Mouse (Mus musculus): Measurements from ENCODE around the gene Prkra. TPM values are rescaled to one million over a fixed set of nuclear protein-coding genes. Genes with fewer than 3 reads are reported as not detected.

Prkra gene
- total RNA-seq (2014; fragmentation: Nextera tagmentation): 18.6 and 24.2 TPM in 2 replicates
- total RNA-seq (2017): 21.3 and 23.1 TPM in 2 replicates
- polyA plus RNA-seq (2012): 7.4 and 9.6 TPM in 2 replicates

DNA sequence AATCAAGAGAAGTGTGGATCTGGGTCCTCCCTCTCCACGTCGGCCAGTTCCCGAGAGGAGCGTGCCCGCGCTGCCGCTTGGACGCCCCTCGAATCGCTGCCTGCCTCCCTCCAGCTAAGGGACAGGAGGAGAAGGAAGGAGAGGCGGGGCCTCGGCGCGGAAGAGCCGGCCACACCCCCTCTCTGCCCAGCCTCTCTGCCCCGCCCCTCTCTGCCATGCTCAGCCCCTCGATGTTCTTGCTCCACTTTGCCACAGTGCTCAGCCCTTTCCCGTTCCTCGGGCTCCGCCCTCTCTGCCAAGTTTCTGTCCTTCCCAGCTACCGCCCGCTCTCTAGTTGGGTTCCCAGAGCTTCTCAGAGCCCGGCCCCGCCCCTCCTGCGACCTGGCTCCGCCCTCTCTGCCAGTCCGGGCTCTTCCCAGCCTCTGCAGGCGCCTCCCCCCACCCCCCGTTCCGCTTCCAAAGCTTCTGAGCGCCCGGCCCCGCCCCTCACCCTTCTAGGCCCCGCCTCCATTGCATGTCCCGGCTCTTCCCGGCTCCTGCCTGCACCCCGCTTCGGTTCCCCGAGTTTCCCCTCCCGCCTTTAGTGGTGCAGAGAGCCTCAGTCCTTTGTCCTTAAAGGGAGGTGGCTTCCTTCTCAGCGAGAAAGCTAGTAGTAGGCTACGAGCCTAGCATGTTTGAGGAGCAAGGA, at the start of gene Prkra, which contains the start of gene Pjvk:
Prkra (minus strand) TSS at position 133 of the 688 bp plus-strand sequence.
Pjvk (plus strand) TSS at position 594 of the 688 bp plus-strand sequence.
- H3K27me3 ChIP-seq (ENCODE audit: insufficient read depth, low read length): no peaks in the 10 kb centered on the region

DNA sequence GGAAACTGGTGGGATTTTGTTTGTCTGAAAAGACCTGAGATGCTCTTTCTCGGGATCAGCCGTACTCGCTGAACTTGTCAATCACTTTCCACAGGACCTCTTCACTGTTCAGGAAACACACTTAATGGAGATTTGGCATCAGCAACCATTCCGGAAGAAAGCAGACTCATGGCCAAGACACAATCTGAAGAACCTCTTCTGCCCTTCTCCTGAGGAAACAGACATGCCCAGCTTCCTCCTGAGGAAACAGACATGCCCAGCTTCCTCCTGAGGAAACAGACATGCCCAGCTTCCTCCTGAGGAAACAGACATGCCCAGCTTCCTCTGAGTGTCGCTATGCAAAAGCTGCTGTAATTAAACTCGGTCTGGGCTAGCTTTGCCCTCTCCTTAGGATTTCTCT, 47.5 kb upstream of the Prkra start:
- ATAC-seq (ENCODE audit: extremely low read depth, insufficient number of reproducible peaks, low FRiP score, poor library complexity, severe bottlenecking): no peak
- Histone ChIP-seq H3K4me1 (ENCODE audit: insufficient read depth, low read depth, low read length) (no peaks in the 10 kb centered on the region), H3K36me3 (replicated peaks) (peaks cover 89% of the 10 kb centered on the region), H3K9me3 (replicated peaks) (no peaks in the 10 kb centered on the region), H3K27me3 (ENCODE audit: insufficient read depth, low read length) (no peaks in the 10 kb centered on the region), H3K4me3 (ENCODE audit: low read depth, low read length) (no peak overlapping the region)
- DNase-seq (ENCODE audit: low spot score): no peak
- TF ChIP-seq GATA1 (IDR thresholded peaks at IDR 0.05; ENCODE audit: borderline replicate concordance, low read length) (no peak), GATA2 (IDR thresholded peaks at IDR 0.05; ENCODE audit: borderline replicate concordance, low read depth, low read length) (no peak), POLR2AphosphoS5 (IDR thresholded peaks at IDR 0.05; ENCODE audit: insufficient replicate concordance, low read depth, low read length) (no peak), TAL1 (conservative IDR thresholded peaks at IDR 0.05; ENCODE audit: low read depth, low read length) (no peak), CTCF (IDR thresholded peaks at IDR 0.05; ENCODE audit: low read depth, low read length) (no peak)

More for the DNA sequence above, at the start of gene Prkra, which contains the start of gene Pjvk:
- Histone ChIP-seq H3K4me3 (ENCODE audit: low read depth, low read length) (peak within 1 kb of the TSS; percentile 91), H3K4me1 (ENCODE audit: insufficient read depth, low read depth, low read length) (peaks cover 33% of the 10 kb centered on the region), H3K9me3 (replicated peaks) (no peaks in the 10 kb centered on the region; the same call in 1 of the 2 replicates), H3K36me3 (replicated peaks) (no peaks in the 10 kb centered on the region)
- ATAC-seq (ENCODE audit: extremely low read depth, insufficient number of reproducible peaks, low FRiP score, poor library complexity, severe bottlenecking) (peak; percentile 98), DNase-seq (ENCODE audit: low spot score) (peak; percentile 86)
- TF ChIP-seq TAL1 (conservative IDR thresholded peaks at IDR 0.05; ENCODE audit: low read depth, low read length): no peak
- no peak for TF ChIP-seq CTCF (IDR thresholded peaks at IDR 0.05; ENCODE audit: low read depth, low read length)
- TF ChIP-seq POLR2AphosphoS5 (IDR thresholded peaks at IDR 0.05; ENCODE audit: insufficient replicate concordance, low read depth, low read length): no peak
- TF ChIP-seq GATA2 (IDR thresholded peaks at IDR 0.05; ENCODE audit: borderline replicate concordance, low read depth, low read length): no peak
- TF ChIP-seq GATA1 (IDR thresholded peaks at IDR 0.05; ENCODE audit: borderline replicate concordance, low read length): no peak

DNA sequence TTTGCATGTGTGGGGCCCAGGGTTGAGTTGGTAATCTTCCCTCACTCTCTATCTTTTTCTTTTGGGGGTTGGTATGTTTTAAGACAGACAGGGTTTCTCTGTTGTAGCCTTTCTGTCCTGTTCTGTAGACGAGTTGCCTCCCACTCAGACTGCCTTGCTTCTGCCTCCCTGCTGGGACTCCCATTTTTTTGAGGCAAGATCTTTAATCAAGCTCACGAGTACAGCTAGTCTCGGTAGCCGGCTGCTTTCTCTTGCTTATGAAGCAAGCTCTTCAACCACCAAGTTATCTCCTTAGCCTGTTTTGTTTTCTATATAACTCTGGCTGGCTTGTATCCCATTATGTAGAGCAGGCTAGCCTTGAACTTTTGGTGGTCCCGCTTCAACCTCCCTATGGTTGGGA, 46.0 kb upstream of the Prkra start:
- no peaks in the 10 kb centered on the region for H3K27me3 ChIP-seq (ENCODE audit: insufficient read depth, low read length)
- no peak overlapping the region for H3K4me3 ChIP-seq (ENCODE audit: low read depth, low read length)
- no peaks in the 10 kb centered on the region for H3K4me1 ChIP-seq (ENCODE audit: insufficient read depth, low read depth, low read length)
- no peaks in the 10 kb centered on the region for H3K9me3 ChIP-seq (replicated peaks)
- peaks cover 85% of the 10 kb centered on the region for H3K36me3 ChIP-seq (replicated peaks)
- DNase-seq (ENCODE audit: low spot score) (no peak), ATAC-seq (ENCODE audit: extremely low read depth, insufficient number of reproducible peaks, low FRiP score, poor library complexity, severe bottlenecking) (no peak)
- no peak for TF ChIP-seq GATA2 (IDR thresholded peaks at IDR 0.05; ENCODE audit: borderline replicate concordance, low read depth, low read length)
- TF ChIP-seq GATA1 (IDR thresholded peaks at IDR 0.05; ENCODE audit: borderline replicate concordance, low read length): no peak
- TF ChIP-seq POLR2AphosphoS5 (IDR thresholded peaks at IDR 0.05; ENCODE audit: insufficient replicate concordance, low read depth, low read length): no peak
- no peak for TF ChIP-seq CTCF (IDR thresholded peaks at IDR 0.05; ENCODE audit: low read depth, low read length)
- no peak for TF ChIP-seq TAL1 (conservative IDR thresholded peaks at IDR 0.05; ENCODE audit: low read depth, low read length)

DNA sequence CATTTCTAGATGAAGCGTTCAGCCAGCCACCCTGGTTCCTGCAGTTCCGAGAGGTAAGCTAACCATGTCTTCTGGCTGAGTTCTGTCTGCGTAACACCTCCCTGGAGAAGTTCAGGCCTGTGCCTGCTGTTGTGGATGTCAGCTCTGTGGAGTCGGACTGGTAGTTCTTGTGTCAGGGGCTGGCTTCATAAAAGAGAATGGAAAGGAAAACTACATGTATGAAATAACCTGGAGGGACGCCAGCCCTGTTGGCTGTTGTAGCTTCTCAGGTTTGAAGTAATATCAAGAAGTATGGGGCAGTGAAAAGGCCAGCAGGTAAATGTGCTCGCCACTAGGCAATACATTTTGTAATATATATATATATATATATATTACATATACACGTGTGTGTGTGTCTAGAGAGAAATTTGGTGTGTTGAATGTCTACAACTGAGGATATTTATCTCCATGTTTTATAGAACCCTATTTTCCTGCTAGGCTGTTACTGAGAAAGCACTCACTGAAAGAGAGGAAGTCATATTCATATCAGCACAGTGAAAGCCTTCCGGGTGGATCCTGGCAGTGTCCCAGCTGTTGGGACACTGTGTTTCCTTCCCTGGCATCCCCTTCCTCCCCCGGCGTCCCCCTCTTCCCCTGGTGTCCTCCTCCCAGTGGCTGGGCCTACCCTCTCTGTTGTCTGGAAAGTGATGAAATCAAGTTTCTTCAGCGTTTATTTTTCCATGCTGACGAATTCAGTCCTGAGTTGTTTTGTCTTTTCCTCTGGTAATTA, 42.8 kb upstream of the Prkra start:
- no peaks in the 10 kb centered on the region for H3K4me1 ChIP-seq (ENCODE audit: insufficient read depth, low read depth, low read length)
- DNase-seq (ENCODE audit: low spot score) (no peak), ATAC-seq (ENCODE audit: extremely low read depth, insufficient number of reproducible peaks, low FRiP score, poor library complexity, severe bottlenecking) (no peak)
- no peak overlapping the region for H3K4me3 ChIP-seq (ENCODE audit: low read depth, low read length)
- TF ChIP-seq CTCF (IDR thresholded peaks at IDR 0.05; ENCODE audit: low read depth, low read length) (no peak), POLR2AphosphoS5 (IDR thresholded peaks at IDR 0.05; ENCODE audit: insufficient replicate concordance, low read depth, low read length) (no peak), TAL1 (conservative IDR thresholded peaks at IDR 0.05; ENCODE audit: low read depth, low read length) (no peak), GATA1 (IDR thresholded peaks at IDR 0.05; ENCODE audit: borderline replicate concordance, low read length) (no peak), GATA2 (IDR thresholded peaks at IDR 0.05; ENCODE audit: borderline replicate concordance, low read depth, low read length) (no peak)
- peaks cover 96% of the 10 kb centered on the region for H3K36me3 ChIP-seq (replicated peaks)
- no peaks in the 10 kb centered on the region for H3K9me3 ChIP-seq (replicated peaks)
- no peaks in the 10 kb centered on the region for H3K27me3 ChIP-seq (ENCODE audit: insufficient read depth, low read length)

DNA sequence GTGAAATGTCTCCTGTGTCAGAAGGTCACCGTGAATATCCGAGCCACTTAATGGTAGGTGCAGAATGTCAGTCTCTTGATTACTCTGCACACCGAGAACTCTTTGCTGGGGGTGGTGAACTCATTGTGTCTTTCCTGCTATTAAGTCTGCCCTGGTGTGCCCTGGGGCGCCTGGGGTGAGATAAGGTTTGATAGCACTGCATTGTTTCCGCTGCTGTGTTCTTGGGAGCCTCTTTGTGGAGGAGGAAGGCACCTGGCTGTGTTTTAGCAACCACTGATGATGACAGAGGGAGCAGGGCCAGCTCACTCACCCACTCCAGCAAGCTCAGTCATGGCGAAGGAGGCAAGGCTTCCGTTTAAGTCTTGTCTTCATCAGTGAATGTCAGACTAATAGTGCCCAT, 40.3 kb upstream of the Prkra start:
- H3K4me3 ChIP-seq (ENCODE audit: low read depth, low read length): no peak overlapping the region
- no peaks in the 10 kb centered on the region for H3K9me3 ChIP-seq (replicated peaks)
- H3K36me3 ChIP-seq (replicated peaks): peaks cover 93% of the 10 kb centered on the region
- no peaks in the 10 kb centered on the region for H3K4me1 ChIP-seq (ENCODE audit: insufficient read depth, low read depth, low read length)
- ATAC-seq (ENCODE audit: extremely low read depth, insufficient number of reproducible peaks, low FRiP score, poor library complexity, severe bottlenecking): no peak
- no peaks in the 10 kb centered on the region for H3K27me3 ChIP-seq (ENCODE audit: insufficient read depth, low read length)
- no peak for DNase-seq (ENCODE audit: low spot score)
- no peak for TF ChIP-seq GATA1 (IDR thresholded peaks at IDR 0.05; ENCODE audit: borderline replicate concordance, low read length)
- TF ChIP-seq TAL1 (conservative IDR thresholded peaks at IDR 0.05; ENCODE audit: low read depth, low read length): no peak
- TF ChIP-seq POLR2AphosphoS5 (IDR thresholded peaks at IDR 0.05; ENCODE audit: insufficient replicate concordance, low read depth, low read length): no peak
- TF ChIP-seq GATA2 (IDR thresholded peaks at IDR 0.05; ENCODE audit: borderline replicate concordance, low read depth, low read length): no peak
- TF ChIP-seq CTCF (IDR thresholded peaks at IDR 0.05; ENCODE audit: low read depth, low read length): no peak

DNA sequence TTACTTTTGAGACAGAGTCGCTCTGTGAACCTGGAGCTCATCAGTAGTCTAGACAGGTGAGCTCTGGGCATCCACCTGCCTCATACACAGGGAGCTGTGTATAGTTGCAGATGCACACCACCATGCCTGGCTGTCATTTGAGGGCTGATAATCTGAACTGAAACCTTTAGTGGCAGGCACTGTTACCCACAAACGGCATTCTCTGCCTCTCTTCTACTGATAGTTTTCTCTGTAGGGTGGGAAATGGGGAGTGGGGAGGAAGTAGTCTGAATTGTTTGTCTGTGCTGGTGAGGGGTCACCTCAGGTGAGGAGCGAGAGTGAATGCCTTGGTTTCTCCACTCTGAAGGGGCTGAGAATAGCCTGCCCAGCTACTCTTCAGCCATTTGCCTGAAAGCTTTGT, 39.8 kb upstream of the Prkra start:
- Histone ChIP-seq H3K27me3 (ENCODE audit: insufficient read depth, low read length) (no peaks in the 10 kb centered on the region), H3K4me1 (ENCODE audit: insufficient read depth, low read depth, low read length) (no peaks in the 10 kb centered on the region), H3K36me3 (replicated peaks) (peaks cover 93% of the 10 kb centered on the region), H3K4me3 (ENCODE audit: low read depth, low read length) (no peak overlapping the region), H3K9me3 (replicated peaks) (no peaks in the 10 kb centered on the region)
- no peak for DNase-seq (ENCODE audit: low spot score)
- TF ChIP-seq CTCF (IDR thresholded peaks at IDR 0.05; ENCODE audit: low read depth, low read length) (no peak), POLR2AphosphoS5 (IDR thresholded peaks at IDR 0.05; ENCODE audit: insufficient replicate concordance, low read depth, low read length) (no peak), GATA2 (IDR thresholded peaks at IDR 0.05; ENCODE audit: borderline replicate concordance, low read depth, low read length) (no peak), TAL1 (conservative IDR thresholded peaks at IDR 0.05; ENCODE audit: low read depth, low read length) (no peak), GATA1 (IDR thresholded peaks at IDR 0.05; ENCODE audit: borderline replicate concordance, low read length) (no peak)
- no peak for ATAC-seq (ENCODE audit: extremely low read depth, insufficient number of reproducible peaks, low FRiP score, poor library complexity, severe bottlenecking)

Data from G1E (cell line).